In genomic region chr5:92094062-92094415, GRCm38 (mm10) we compare ENCODE assay signal across 21 mouse cellular contexts. TPM values are rescaled to one million over a fixed set of nuclear protein-coding genes. Genes with fewer than 3 reads are reported as not detected.
DNase-seq lines count a peak whose midpoint lies in the region; TF ChIP-seq lines count a peak whose summit lies in the region.
"Had no signal": no experiment of that assay in that cellular context is flagged by ENCODE, and none has a peak within 500 bp of the region (broad histone marks: within the 10 kb centered on the region; RNA-seq: fewer than 3 reads in every experiment).

No protein-coding gene starts in this region.

- whole genome bisulfite sequencing in heart, adult 2 months: 81% methylated on average over 3 of the region's 3 CpGs

- H3K79me2 ChIP-seq in heart, adult 2 months (replicated peaks; ENCODE audit: control insufficient read depth, insufficient read depth, low read length): no peaks in the 10 kb centered on the region

- H3K4me3 ChIP-seq in heart, adult 2 months: no peak overlapping the region; the same call in 1 of the 2 replicates
- no peak overlapping the region for H3K4me3 ChIP-seq in brown adipose tissue, adult 24 weeks (ENCODE audit: insufficient read depth, low read depth, low read length)
- H3K4me3 ChIP-seq: embryonic facial prominence, embryonic 12.5 days; hindbrain, embryonic 13.5 days; limb, embryonic 12.5 days; liver, embryonic 12.5 days; myocyte had no signal

- no peaks in the 10 kb centered on the region for H3K36me3 ChIP-seq in heart, adult 2 months (ENCODE audit: control insufficient read depth, insufficient read depth, low read length)
- H3K36me3 ChIP-seq: embryonic facial prominence, embryonic 12.5 days; limb, embryonic 12.5 days; liver, embryonic 12.5 days had no signal

- no peaks in the 10 kb centered on the region for H3K27me3 ChIP-seq in heart, adult 2 months (ENCODE audit: control insufficient read depth, insufficient read depth, low read length)
- H3K27me3 ChIP-seq: embryonic facial prominence, embryonic 12.5 days; hindbrain, embryonic 13.5 days; limb, embryonic 12.5 days; liver, embryonic 12.5 days had no signal

- DNase-seq in heart, adult 2 months: no peak
- DNase-seq in heart, postnatal 14 days: no peak
- peak; percentile 69 for DNase-seq in thymus, postnatal 0 days (ENCODE audit: low spot score)
- DNase-seq in thymus, postnatal 25 days: no peak
- no peak for DNase-seq in adrenal gland, postnatal 14 days
- DNase-seq in urinary bladder, adult 18-20 months (ENCODE audit: low spot score in 2 of 2): no peak
- DNase-seq: adrenal gland, postnatal 36 days; cerebellum, adult 11-12 months; cerebellum, postnatal 14 days; forebrain, postnatal 0 days; gastrocnemius, postnatal 36 days; heart, postnatal 36 days; lung, adult 2 months; right cerebral cortex, adult 18-20 months; thymus, postnatal 36 days had no signal

- no peak overlapping the region for H3K9ac ChIP-seq in heart, adult 2 months (ENCODE audit: low read depth, low read length)
- H3K9ac ChIP-seq: embryonic facial prominence, embryonic 12.5 days; forebrain, postnatal 0 days; limb, embryonic 12.5 days; liver, embryonic 12.5 days had no signal

- TF ChIP-seq POLR2A in heart, adult 2 months (IDR thresholded peaks at IDR 0.05; ENCODE audit: insufficient read depth, low read depth, low read length): no peak

- intact Hi-C loops in heart, adult 2 months (cut with DNase I): no loop called here
- intact Hi-C loops in heart, postnatal 14 days (cut with DNase I): no loop called here

- H3K27ac ChIP-seq in heart, adult 2 months: peak overlapping the region; percentile 41
- peak overlapping the region; percentile 83; the same call in 1 of the 2 replicates for H3K27ac ChIP-seq in brown adipose tissue, adult 24 weeks (replicated peaks; ENCODE audit: low read depth, low read length)
- H3K27ac ChIP-seq: embryonic facial prominence, embryonic 12.5 days; hindbrain, embryonic 13.5 days; limb, embryonic 12.5 days; liver, embryonic 12.5 days had no signal

- TF ChIP-seq EP300 in heart, adult 2 months (IDR thresholded peaks at IDR 0.05; ENCODE audit: insufficient read depth, low read depth, low read length): no peak

- H3K4me1 ChIP-seq in heart, adult 2 months (ENCODE audit: control insufficient read depth, insufficient read depth, low read length): no peaks in the 10 kb centered on the region
- H3K4me1 ChIP-seq in brown adipose tissue, adult 24 weeks (ENCODE audit: control insufficient read depth, insufficient read depth, insufficient read length, low read length): peaks cover 13% of the 10 kb centered on the region

- TF ChIP-seq CTCF in heart, adult 2 months (IDR thresholded peaks at IDR 0.05): no peak

RNA-seq across cellular contexts. Expression of gene G3bp2, which starts 10.5 kb away (rescaled TPM):
- total RNA-seq in heart, adult 2 months (2021): 10 to 100 TPM; 57.0 to 61.2 TPM
- polyA plus RNA-seq in heart, adult 2 months (2012; rRNA removed): 14.6 and 27.5 TPM in 2 replicates
- total RNA-seq in heart, postnatal 14 days (2021): 10 to 100 TPM; 69.1 to 70.7 TPM
- polyA plus RNA-seq in thymus, postnatal 0 days (2015; fragmentation: Nextera tagmentation; extraction: Ambion mirVana): 239 and 240 TPM in 2 replicates
- polyA plus RNA-seq in brown adipose tissue, adult 24 weeks (2012; ENCODE audit: insufficient read depth, insufficient read length, missing spikeins): 59.2 and 82.6 TPM in 2 replicates
- total RNA-seq in adrenal gland, postnatal 14 days (2021): 105 and 123 TPM in 2 replicates

RNA-seq across cellular contexts. Expression of gene Uso1, which starts 43.7 kb away (rescaled TPM):
- 10 to 100 TPM; 39.0 to 45.4 TPM for total RNA-seq in heart, adult 2 months (2021)
- polyA plus RNA-seq in heart, adult 2 months (2012; rRNA removed): 12.3 and 23.8 TPM in 2 replicates
- total RNA-seq in heart, postnatal 14 days (2021): 10 to 100 TPM; 36.8 to 38.2 TPM
- polyA plus RNA-seq in thymus, postnatal 0 days (2015; fragmentation: Nextera tagmentation; extraction: Ambion mirVana): 32.6 and 43.5 TPM in 2 replicates
- polyA plus RNA-seq in brown adipose tissue, adult 24 weeks (2012; ENCODE audit: insufficient read depth, insufficient read length, missing spikeins): 36.8 and 41.5 TPM in 2 replicates
- total RNA-seq in adrenal gland, postnatal 14 days (2021): 72.1 and 77.0 TPM in 2 replicates

RNA-seq across cellular contexts. Expression of gene Cdkl2, which starts 50.4 kb away (rescaled TPM):
- total RNA-seq in heart, adult 2 months (2021): 1 to 10 TPM; 3.5 to 4.0 TPM
- 1.1 and 1.8 TPM in 2 replicates for polyA plus RNA-seq in heart, adult 2 months (2012; rRNA removed)
- 1 to 10 TPM; 3.6 to 3.8 TPM for total RNA-seq in heart, postnatal 14 days (2021)
- polyA plus RNA-seq in thymus, postnatal 0 days (2015; fragmentation: Nextera tagmentation; extraction: Ambion mirVana): 1.7 and 1.9 TPM in 2 replicates
- polyA plus RNA-seq in brown adipose tissue, adult 24 weeks (2012; ENCODE audit: insufficient read depth, insufficient read length, missing spikeins): 6.4 and 7.1 TPM in 2 replicates
- 4.4 and 5.1 TPM in 2 replicates for total RNA-seq in adrenal gland, postnatal 14 days (2021)
